Mouse (Mus musculus) heart, embryonic 14.5 days (tissue): ENCODE data around the gene Atp1a3. TPM values are rescaled to one million over a fixed set of nuclear protein-coding genes. Genes with fewer than 3 reads are reported as not detected.

Source experiments
- ATAC-seq: fragments of 200-750 bp; cut with Nextera tagmentation; 2 replicates; pipeline ENCODE4 v1.8.0; 2017; ENCODE audit warnings: low read depth, moderate TSS enrichment; ENCODE audit not compliant: insufficient number of reproducible peaks, insufficient read depth, low FRiP score
- H3K27ac ChIP-seq, 2 experiments: fragments of 200-500 bp in 1 of 2; fragments of 300-500 bp in 1 of 2; sonication (generic) in 1 of 2; replicated peaks in 1 of 2; 2 replicates each; pipeline ENCODE4 v1.5.1; 2012 to 2014; ENCODE audit warnings: low read depth in 2 of 2, low read length in 2 of 2, control low read depth in 1 of 2, mild to moderate bottlenecking in 1 of 2, mixed read lengths in 1 of 2; ENCODE audit not compliant: control insufficient read depth in 1 of 2, insufficient read depth in 1 of 2
- H3K27me3 ChIP-seq: fragments of 300-500 bp; sonication (generic); 2 replicates; pipeline ENCODE4 v1.6.1; 2014; ENCODE audit warnings: mild to moderate bottlenecking, low read length, control low read depth; ENCODE audit not compliant: control insufficient read depth, insufficient read depth
- H3K36me3 ChIP-seq: fragments of 300-500 bp; sonication (generic); 2 replicates; pipeline ENCODE4 v1.6.1; 2014; ENCODE audit warnings: mild to moderate bottlenecking, control low read depth, low read length, mixed read lengths; ENCODE audit not compliant: control insufficient read depth, insufficient read depth
- H3K4me1 ChIP-seq, 2 experiments: fragments of 200-500 bp in 1 of 2; fragments of 300-500 bp in 1 of 2; sonication (generic) in 1 of 2; 2 replicates each; pipeline ENCODE4 v1.6.1; 2012 to 2014; ENCODE audit warnings: low read length in 2 of 2, control low read depth in 1 of 2, mixed read lengths in 1 of 2; ENCODE audit not compliant: control insufficient read depth in 2 of 2, insufficient read depth in 2 of 2
- H3K4me2 ChIP-seq: fragments of 300-500 bp; sonication (generic); 2 replicates; pipeline ENCODE4 v1.6.1; 2014; ENCODE audit warnings: mild to moderate bottlenecking, low read length
- H3K4me3 ChIP-seq, 2 experiments: fragments of 200-500 bp in 1 of 2; fragments of 300-500 bp in 1 of 2; sonication (generic) in 1 of 2; 2 replicates each; pipeline ENCODE4 v1.5.1; 2012 to 2014; ENCODE audit warnings: low read length in 2 of 2, mild to moderate bottlenecking in 2 of 2, control low read depth in 1 of 2, low read depth in 1 of 2, moderate library complexity in 1 of 2; ENCODE audit not compliant: control insufficient read depth in 1 of 2, insufficient read depth in 1 of 2
- H3K9ac ChIP-seq: fragments of 300-500 bp; sonication (generic); 2 replicates; pipeline ENCODE4 v1.6.1; 2014; ENCODE audit warnings: mild to moderate bottlenecking, low read length
- H3K9me3 ChIP-seq: fragments of 300-500 bp; sonication (generic); 2 replicates; pipeline ENCODE4 v1.6.1; 2016; ENCODE audit warnings: low read length, control low read depth; ENCODE audit not compliant: control insufficient read depth
- WGBS: fragments of 180-500 bp; shearing (Covaris S2); extraction: QIAGEN DNeasy Blood & Tissue Kit; methylation state at CpG from one replicate; pipeline ENCODE4 v1.1.7; 2014; 5-methylcytosine and 5-hydroxymethylcytosine counted together
- microRNA-seq: library from miRNA; unstranded; fragments of <30 nt; microRNA quantifications from one replicate; pipeline ENCODE4, GENCODE M21; 2016
- polyA plus RNA-seq: library from polyadenylated mRNA; unstranded; fragments of >200 nt; fragmentation: Nextera tagmentation; extraction: Ambion mirVana; gene quantifications from 2 replicates; pipeline ENCODE4 v1.2.1, GENCODE M21; 2014

The Atp1a3 gene
- polyA plus RNA-seq, 1 experiment from 2014 or later, result 0.76 TPM

DNA sequence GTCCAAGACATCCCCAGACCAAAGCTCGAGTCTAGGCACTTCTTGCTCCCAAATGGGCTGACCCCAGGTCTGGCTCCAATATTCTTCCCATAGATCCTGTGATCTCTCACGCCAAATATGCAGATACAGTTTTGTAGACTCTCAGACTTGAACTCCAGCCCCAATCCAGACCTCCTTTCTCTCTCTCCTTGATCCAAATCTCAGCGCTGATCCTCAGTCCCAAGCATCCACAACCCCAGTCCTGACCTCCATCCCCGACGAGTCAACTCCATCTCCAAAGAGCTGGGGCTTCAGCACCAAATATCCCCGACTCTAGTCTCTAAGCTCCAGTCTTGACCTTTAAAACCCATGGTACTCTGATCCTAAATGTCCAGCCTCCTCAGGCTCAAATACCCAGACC is 62.1 kb downstream of the Atp1a3 start:
- no peak overlapping the region for H3K4me3 ChIP-seq
- WGBS, result 4% methylated on average over 6 of the region's 6 CpGs
- no peak for ATAC-seq
- no peaks in the 10 kb centered on the region for H3K36me3 ChIP-seq
- no peak overlapping the region for H3K9ac ChIP-seq
- no peak overlapping the region for H3K27ac ChIP-seq
- H3K27me3 ChIP-seq, result peaks cover 97% of the 10 kb centered on the region
- H3K9me3 ChIP-seq, result no peaks in the 10 kb centered on the region
- H3K4me1 ChIP-seq, result peaks cover 2 to 4% of the 10 kb centered on the region in 2 experiments; a peak in 2 of 4 replicates
- no peak overlapping the region for H3K4me2 ChIP-seq

DNA sequence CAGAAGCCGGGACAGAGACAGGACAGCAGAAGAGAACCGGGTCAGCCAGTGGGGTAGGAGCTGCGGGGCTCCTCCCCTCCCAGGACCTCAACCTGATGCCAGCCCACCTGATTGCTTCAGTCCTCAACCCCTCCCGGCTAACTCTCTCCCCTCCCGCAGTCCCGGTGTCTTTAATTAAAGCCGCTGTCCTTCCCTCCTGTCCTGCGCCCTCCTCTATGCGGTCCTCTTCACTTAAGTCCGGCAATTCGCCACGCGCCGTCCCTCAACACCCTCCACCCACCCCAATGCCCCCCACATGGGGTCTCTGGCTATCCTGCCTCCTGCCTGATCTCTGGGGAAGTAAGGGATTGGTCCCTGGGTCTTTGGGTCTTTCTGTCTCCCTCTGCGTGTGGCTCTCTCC is 74.1 kb downstream of the Atp1a3 start:
- H3K4me2 ChIP-seq, result no peak overlapping the region
- no peak overlapping the region for H3K4me3 ChIP-seq
- ATAC-seq, result no peak
- no peaks in the 10 kb centered on the region for H3K4me1 ChIP-seq
- H3K27me3 ChIP-seq, result peaks cover 82% of the 10 kb centered on the region
- no peaks in the 10 kb centered on the region for H3K9me3 ChIP-seq
- H3K27ac ChIP-seq, result no peak overlapping the region
- WGBS, result under 1% methylated on average over 15 of the region's 15 CpGs
- H3K36me3 ChIP-seq, result peaks cover 9% of the 10 kb centered on the region
- H3K9ac ChIP-seq, result no peak overlapping the region

DNA sequence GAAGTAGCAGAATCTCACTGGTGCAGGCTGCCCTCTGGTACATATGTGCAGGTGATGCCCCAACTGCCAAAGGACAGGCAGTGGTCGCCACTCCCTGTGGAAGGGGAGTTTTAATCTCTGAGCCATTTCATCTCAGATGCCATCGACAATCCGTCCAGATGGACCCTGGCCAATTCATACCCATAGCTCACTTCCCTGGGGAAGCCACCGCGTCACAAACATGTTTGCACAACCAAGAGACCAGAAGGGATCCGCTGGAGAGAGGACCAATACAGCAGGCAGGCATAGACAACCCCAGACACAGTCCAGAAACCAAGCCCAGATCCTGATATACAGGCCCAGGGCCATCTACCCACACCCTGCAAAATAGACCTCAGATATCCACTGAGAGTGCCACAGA is 75.3 kb downstream of the Atp1a3 start:
- no peaks in the 10 kb centered on the region for H3K4me1 ChIP-seq
- no peaks in the 10 kb centered on the region for H3K9me3 ChIP-seq
- WGBS, result 37% methylated on average over 6 of the region's 6 CpGs
- ATAC-seq, result no peak
- no peak overlapping the region for H3K4me3 ChIP-seq
- no peak overlapping the region for H3K9ac ChIP-seq
- H3K4me2 ChIP-seq, result no peak overlapping the region
- H3K27ac ChIP-seq, result no peak overlapping the region
- H3K27me3 ChIP-seq, result peaks cover 70% of the 10 kb centered on the region
- H3K36me3 ChIP-seq, result peaks cover 20% of the 10 kb centered on the region

Small RNA genes within 50 kb of the gene (microRNA-seq; reads per million reads assigned to microRNA genes)
- gene Mir7046, result not detected
- gene Mir7047, result not detected

Other genes with a start within 250 kb of the Atp1a3 start
- not detected in 2 replicates for gene Cd177, start 245.6 kb downstream of the Atp1a3 start, polyA plus RNA-seq
- not detected in 2 replicates for gene Ceacam10, start 228.8 kb downstream of the Atp1a3 start, polyA plus RNA-seq
- gene Gm9844, start 143.7 kb downstream of the Atp1a3 start, polyA plus RNA-seq, result 13.5 and 14.2 TPM in 2 replicates
- not detected in 2 replicates for gene Lypd4, start 136.0 kb downstream of the Atp1a3 start, polyA plus RNA-seq
- gene Dmrtc2, start 135.9 kb downstream of the Atp1a3 start, polyA plus RNA-seq, result not detected in 2 replicates
- 1,418 and 1,656 TPM in 2 replicates for gene Rps19, start 121.6 kb downstream of the Atp1a3 start, polyA plus RNA-seq
- not detected in 2 replicates for gene Cd79a, start 108.6 kb downstream of the Atp1a3 start, polyA plus RNA-seq
- gene Arhgef1, start 103.0 kb downstream of the Atp1a3 start, polyA plus RNA-seq, result 58.4 and 63.3 TPM in 2 replicates
- not detected in 2 replicates for gene Gm4881, start 61.5 kb downstream of the Atp1a3 start, polyA plus RNA-seq
- gene Rabac1, start 33.2 kb downstream of the Atp1a3 start, polyA plus RNA-seq, result 254 and 263 TPM in 2 replicates
- 5.7 and 8.3 TPM in 2 replicates for gene Grik5, start 66.4 kb upstream of the Atp1a3 start, polyA plus RNA-seq
- gene Zfp574, start 66.6 kb upstream of the Atp1a3 start, polyA plus RNA-seq, result 14.5 and 14.8 TPM in 2 replicates
- gene Pou2f2, start 173.8 kb upstream of the Atp1a3 start, polyA plus RNA-seq, result 0.50 and 0.71 TPM in 2 replicates
- 4.8 and 5.7 TPM in 2 replicates for gene Dedd2, start 214.7 kb upstream of the Atp1a3 start, polyA plus RNA-seq
- 2.3 and 2.4 TPM in 2 replicates for gene Zfp526, start 215.5 kb upstream of the Atp1a3 start, polyA plus RNA-seq
- gene Gsk3a, start 231.9 kb upstream of the Atp1a3 start, polyA plus RNA-seq, result 10.0 and 12.2 TPM in 2 replicates
- 14.4 and 17.4 TPM in 2 replicates for gene Erf, start 244.8 kb upstream of the Atp1a3 start, polyA plus RNA-seq